Comparison of ENCODE assay signal across 13 mouse cellular contexts in the genomic region with DNA sequence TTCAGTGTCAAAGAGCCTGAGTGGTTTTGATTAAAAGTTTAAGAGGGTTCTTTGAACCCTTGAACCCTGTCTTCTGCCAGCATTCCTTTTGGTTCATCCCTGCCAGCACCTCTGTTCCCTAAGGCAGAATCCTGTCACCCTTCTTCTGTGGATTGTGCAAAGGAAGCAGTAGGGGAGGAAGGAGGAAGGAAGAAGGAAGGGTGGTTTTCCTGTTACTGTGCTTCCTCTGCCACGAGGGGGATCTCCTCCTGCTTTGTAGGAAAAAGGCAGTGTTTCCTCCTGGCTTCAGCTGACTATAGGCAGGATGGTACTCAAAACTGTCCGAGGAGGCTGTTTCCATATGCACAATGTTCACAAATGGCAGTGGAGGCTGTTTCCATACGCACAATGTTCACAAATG. TPM values are rescaled to one million over a fixed set of nuclear protein-coding genes. Genes with fewer than 3 reads are reported as not detected.
DNase-seq lines count a peak whose midpoint lies in the region; ATAC-seq and TF ChIP-seq lines count a peak whose summit lies in the region.
"Had no signal": no experiment of that assay in that cellular context is flagged by ENCODE, and none has a peak within 500 bp of the region (broad histone marks: within the 10 kb centered on the region; RNA-seq: fewer than 3 reads in every experiment).

No protein-coding gene starts in this region.

- H3K27me3 ChIP-seq in kidney, adult 2 months (replicated peaks; ENCODE audit: control insufficient read depth, insufficient read depth, low read length): no peaks in the 10 kb centered on the region
- no peaks in the 10 kb centered on the region for H3K27me3 ChIP-seq in midbrain, embryonic 11.5 days (ENCODE audit: control insufficient read depth, insufficient read depth, low read length)
- no peaks in the 10 kb centered on the region for H3K27me3 ChIP-seq in midbrain, embryonic 15.5 days (replicated peaks)
- H3K27me3 ChIP-seq in stomach, postnatal 0 days (ENCODE audit: control insufficient read depth, insufficient read depth, low read length): no peaks in the 10 kb centered on the region
- H3K27me3 ChIP-seq: liver, embryonic 13.5 days; stomach, embryonic 15.5 days had no signal

- TF ChIP-seq CTCF in kidney, adult 2 months (conservative IDR thresholded peaks at IDR 0.05; ENCODE audit: insufficient read depth, insufficient read length, low read depth, low read length): 0 out of 2 replicates have a peak, but pooled peaks have one; percentile 12
- peak; percentile 50 for TF ChIP-seq CTCF in stomach, postnatal 0 days (IDR thresholded peaks at IDR 0.05; ENCODE audit: low read depth)

- no peak for TF ChIP-seq POLR2A in kidney, adult 2 months (IDR thresholded peaks at IDR 0.05; ENCODE audit: low read depth, low read length)

- WGBS in kidney, adult 2 months: 64% methylated on average over 3 of the region's 3 CpGs
- WGBS in midbrain, embryonic 11.5 days: 39% methylated on average over 3 of the region's 3 CpGs
- WGBS in midbrain, embryonic 15.5 days: 29% methylated on average over 3 of the region's 3 CpGs
- 60% methylated on average over 3 of the region's 3 CpGs for WGBS in stomach, postnatal 0 days

- H3K27ac ChIP-seq in kidney, adult 2 months (ENCODE audit: insufficient read depth, low read depth, low read length): peak overlapping the region; percentile 44; the same call in 1 of the 2 replicates
- no peak overlapping the region for H3K27ac ChIP-seq in midbrain, embryonic 11.5 days (ENCODE audit: low read depth, low read length)
- H3K27ac ChIP-seq in midbrain, embryonic 15.5 days: no peak overlapping the region
- H3K27ac ChIP-seq in stomach, postnatal 0 days (replicated peaks): peak overlapping the region; percentile 83; the same call in 1 of the 2 replicates
- H3K27ac ChIP-seq: liver, embryonic 13.5 days; macrophage had no signal

- ATAC-seq in midbrain, embryonic 11.5 days (ENCODE audit: low FRiP score): no peak
- no peak for ATAC-seq in midbrain, embryonic 15.5 days (replicated peaks)
- no peak for ATAC-seq in stomach, postnatal 0 days (ENCODE audit: low FRiP score, low TSS enrichment)

- peak; percentile 92 for DNase-seq in heart, adult 11 months
- no peak for DNase-seq in heart, postnatal 14 days
- peak; percentile 59 for DNase-seq in kidney, adult 2 months
- no peak for DNase-seq in kidney, postnatal 10 days
- peak; percentile 84 for DNase-seq in midbrain, embryonic 11.5 days (ENCODE audit: low spot score, missing footprints)
- DNase-seq in stomach, postnatal 0 days (ENCODE audit: low spot score): no peak
- DNase-seq in thymus, postnatal 4 days: no peak
- DNase-seq: adrenal gland, postnatal 36 days; cerebellum, adult 11-12 months; liver, embryonic 13.5 days had no signal

- intact Hi-C loops in heart, postnatal 14 days (cut with DNase I): no loop called here

- H3K9ac ChIP-seq in midbrain, embryonic 11.5 days (ENCODE audit: low read length): no peak overlapping the region
- H3K9ac ChIP-seq in midbrain, embryonic 15.5 days: no peak overlapping the region
- H3K9ac ChIP-seq in stomach, postnatal 0 days (ENCODE audit: low read length): no peak overlapping the region
- H3K9ac ChIP-seq: liver, embryonic 13.5 days; stomach, embryonic 15.5 days had no signal

- no peak overlapping the region for H3K4me2 ChIP-seq in midbrain, embryonic 11.5 days
- H3K4me2 ChIP-seq in midbrain, embryonic 15.5 days: no peak overlapping the region
- H3K4me2 ChIP-seq in stomach, postnatal 0 days (replicated peaks; ENCODE audit: low read depth): no peak overlapping the region
- H3K4me2 ChIP-seq: liver, embryonic 13.5 days; stomach, embryonic 15.5 days had no signal

- no peaks in the 10 kb centered on the region for H3K9me3 ChIP-seq in midbrain, embryonic 11.5 days (ENCODE audit: control insufficient read depth, low read length)
- no peaks in the 10 kb centered on the region for H3K9me3 ChIP-seq in midbrain, embryonic 15.5 days
- H3K9me3 ChIP-seq in stomach, postnatal 0 days (ENCODE audit: control insufficient read depth, low read length): no peaks in the 10 kb centered on the region
- H3K9me3 ChIP-seq: liver, embryonic 13.5 days; stomach, embryonic 15.5 days had no signal

- no peaks in the 10 kb centered on the region for H3K4me1 ChIP-seq in kidney, adult 2 months (ENCODE audit: control insufficient read depth, insufficient read depth, low read length)
- peaks cover 27% of the 10 kb centered on the region for H3K4me1 ChIP-seq in midbrain, embryonic 11.5 days (ENCODE audit: control insufficient read depth, insufficient read depth, low read length)
- H3K4me1 ChIP-seq in midbrain, embryonic 15.5 days: peaks cover 33% of the 10 kb centered on the region
- H3K4me1 ChIP-seq in stomach, postnatal 0 days (replicated peaks; ENCODE audit: control insufficient read depth, insufficient read depth): 0 out of 2 replicates have a peak, but pooled peaks cover 5% of the 10 kb centered on the region
- H3K4me1 ChIP-seq: liver, embryonic 13.5 days had no signal

- H3K36me3 ChIP-seq in kidney, adult 2 months (ENCODE audit: control insufficient read depth, insufficient read depth, low read length): no peaks in the 10 kb centered on the region
- no peaks in the 10 kb centered on the region for H3K36me3 ChIP-seq in midbrain, embryonic 11.5 days (ENCODE audit: control insufficient read depth, insufficient read depth, low read length)
- H3K36me3 ChIP-seq in midbrain, embryonic 15.5 days (replicated peaks): no peaks in the 10 kb centered on the region
- no peaks in the 10 kb centered on the region for H3K36me3 ChIP-seq in stomach, postnatal 0 days (ENCODE audit: control insufficient read depth, insufficient read depth, low read length)
- H3K36me3 ChIP-seq: stomach, embryonic 15.5 days had no signal

- no peak overlapping the region for H3K4me3 ChIP-seq in kidney, adult 2 months (ENCODE audit: insufficient read depth, low read depth, low read length)
- H3K4me3 ChIP-seq in midbrain, embryonic 11.5 days (ENCODE audit: low read depth, low read length): no peak overlapping the region
- H3K4me3 ChIP-seq in midbrain, embryonic 15.5 days: no peak overlapping the region
- H3K4me3 ChIP-seq in stomach, postnatal 0 days (ENCODE audit: low read depth, low read length): no peak overlapping the region
- H3K4me3 ChIP-seq: liver, embryonic 13.5 days; stomach, embryonic 15.5 days had no signal

- TF ChIP-seq EP300 in stomach, postnatal 0 days (optimal IDR thresholded peaks at IDR 0.05): no peak

RNA-seq across cellular contexts. Expression of a gene that starts 50.1 kb away (rescaled TPM):
- 10 to 100 TPM; 37.2 to 42.8 TPM for total RNA-seq in heart, postnatal 14 days (2021)
- 24.2 and 26.7 TPM in 2 replicates for polyA plus RNA-seq in kidney, adult 2 months (2012; rRNA removed)
- 60.1 and 64.1 TPM in 2 replicates for polyA plus RNA-seq in midbrain, embryonic 11.5 days (2014; fragmentation: Nextera tagmentation; extraction: Ambion mirVana)
- polyA plus RNA-seq in midbrain, embryonic 15.5 days (2015; fragmentation: Nextera tagmentation; extraction: Ambion mirVana): 38.9 and 41.6 TPM in 2 replicates
- polyA plus RNA-seq in stomach, postnatal 0 days (2015; fragmentation: Nextera tagmentation; extraction: Ambion mirVana): 29.9 and 30.8 TPM in 2 replicates

RNA-seq across cellular contexts. Expression of a gene that starts 50.2 kb away (rescaled TPM):
- 10 to 100 TPM; 41.4 to 43.1 TPM for total RNA-seq in heart, postnatal 14 days (2021)
- polyA plus RNA-seq in kidney, adult 2 months (2012; rRNA removed): 27.3 and 29.4 TPM in 2 replicates
- polyA plus RNA-seq in midbrain, embryonic 11.5 days (2014; fragmentation: Nextera tagmentation; extraction: Ambion mirVana): 54.1 and 55.9 TPM in 2 replicates
- 51.2 and 53.2 TPM in 2 replicates for polyA plus RNA-seq in midbrain, embryonic 15.5 days (2015; fragmentation: Nextera tagmentation; extraction: Ambion mirVana)
- 30.1 and 31.0 TPM in 2 replicates for polyA plus RNA-seq in stomach, postnatal 0 days (2015; fragmentation: Nextera tagmentation; extraction: Ambion mirVana)

Comparison
In these comparisons a context has a peak if more than half of its experiments do, and no peak if none do; other contexts are left out.
1. DNase-seq: peak in heart, adult 11 months (single experiment), kidney, adult 2 months (single experiment) and midbrain, embryonic 11.5 days (single experiment); none in heart, postnatal 14 days (0 of 2), kidney, postnatal 10 days (single experiment), stomach, postnatal 0 days (single experiment) and thymus, postnatal 4 days (single experiment).
2. H3K27ac ChIP-seq: peak in kidney, adult 2 months (single experiment) and stomach, postnatal 0 days (single experiment); none in midbrain, embryonic 11.5 days (single experiment) and midbrain, embryonic 15.5 days (single experiment).